Mouse (Mus musculus) sigmoid colon, adult 10 weeks (tissue): ENCODE data around the gene C1galt1. TPM values are rescaled to one million over a fixed set of nuclear protein-coding genes. Genes with fewer than 3 reads are reported as not detected.

Experiments
- polyA plus RNA-seq: library from polyadenylated mRNA; stranded (reverse); fragments of 350-450 nt; fragmentation: Illumina TruSeq; extraction: RNeasy Lipid Tissue Mini Kit (QIAGEN cat#74804); gene quantifications from one replicate; pipeline ENCODE4 v1.2.3, GENCODE M21; 2014; ENCODE audit warnings: low read depth, low replicate concordance

Gene C1galt1
- 625 TPM for polyA plus RNA-seq

DNA sequence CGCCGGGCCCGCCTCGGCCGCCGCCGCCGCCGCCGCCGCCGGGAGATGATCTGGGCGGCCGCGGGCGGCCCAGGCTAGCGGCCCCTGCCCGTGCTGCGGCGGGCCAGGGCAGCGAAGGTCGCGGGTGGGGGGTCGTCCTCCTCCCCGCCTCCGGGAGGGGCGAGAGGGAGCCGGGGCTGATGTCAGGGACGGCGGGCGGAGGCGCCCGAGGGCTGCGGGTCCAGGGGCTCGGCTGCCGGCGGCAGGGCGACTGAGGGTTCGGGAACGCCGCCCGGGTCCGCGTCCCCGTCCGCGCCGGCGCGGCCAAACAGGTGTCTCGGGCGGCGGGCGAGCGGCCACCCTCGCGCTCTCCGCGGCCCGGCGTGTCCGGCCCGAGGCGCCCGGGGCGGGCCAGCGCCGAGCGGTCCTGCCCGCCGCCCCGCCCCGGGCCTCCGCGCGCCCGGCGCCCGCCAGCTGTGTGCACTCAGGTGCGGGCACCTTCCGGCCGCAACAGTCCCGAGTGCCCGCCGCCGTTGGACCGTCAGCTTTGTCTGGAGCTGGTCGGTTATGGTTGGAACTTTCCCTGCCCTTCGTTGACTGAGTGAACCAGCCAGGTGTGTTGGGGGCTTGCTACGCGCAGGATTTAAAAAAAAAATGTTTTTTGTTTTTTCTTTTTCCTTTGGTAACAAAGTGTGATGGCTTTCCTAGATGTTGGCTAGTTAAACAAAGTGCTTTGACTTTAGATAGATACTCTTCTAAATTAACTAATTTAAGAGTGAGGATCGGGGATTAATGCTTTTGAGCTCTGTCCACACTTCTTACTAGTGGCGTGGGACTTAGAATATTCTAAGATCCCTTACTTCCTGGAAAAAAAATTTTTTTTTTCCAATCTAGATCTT is at the start of gene C1galt1:
Gene C1galt1 (plus strand): TSS at position 41 of the 878 bp plus-strand sequence.

Other genes with a start within 250 kb of the C1galt1 start
- gene Asns, start 151.6 kb upstream of the C1galt1 start, polyA plus RNA-seq, result 23.7 TPM